Mouse (Mus musculus) neural tube, embryonic 12.5 days (tissue): Measurements from ENCODE around the gene Sept10. TPM values are rescaled to one million over a fixed set of nuclear protein-coding genes. Genes with fewer than 3 reads are reported as not detected.
"Not testable (repeated sequence)": the region's sequence is repeated elsewhere in the genome, so short reads cannot be mapped to it uniquely, and the experiment has no call there.

ENCODE experiments used
- ATAC-seq: fragments of 200-750 bp; cut with Nextera tagmentation; 2 replicates; pipeline ENCODE4 v1.8.0; 2017; ENCODE audit warnings: low read depth, mild to moderate bottlenecking, moderate TSS enrichment, moderate library complexity; ENCODE audit not compliant: low FRiP score
- H3K27ac ChIP-seq: fragments of 300-500 bp; sonication (generic); 2 replicates; pipeline ENCODE4 v1.5.1; 2016
- H3K27me3 ChIP-seq: fragments of 300-500 bp; sonication (generic); replicated peaks from 2 replicates; pipeline ENCODE4 v1.6.1; 2016; ENCODE audit warnings: mild to moderate bottlenecking
- H3K36me3 ChIP-seq: fragments of 300-500 bp; sonication (generic); 2 replicates; pipeline ENCODE4 v1.6.1; 2016; ENCODE audit warnings: mild to moderate bottlenecking
- H3K4me1 ChIP-seq: fragments of 300-500 bp; sonication (generic); 2 replicates; pipeline ENCODE4 v1.6.1; 2016
- H3K4me2 ChIP-seq: fragments of 300-500 bp; sonication (generic); replicated peaks from 2 replicates; pipeline ENCODE4 v1.6.1; 2016; ENCODE audit warnings: mild to moderate bottlenecking
- H3K4me3 ChIP-seq: fragments of 300-500 bp; sonication (generic); 2 replicates; pipeline ENCODE4 v1.5.1; 2016
- H3K9ac ChIP-seq: fragments of 300-500 bp; sonication (generic); 2 replicates; pipeline ENCODE4 v1.6.1; 2016; ENCODE audit warnings: mild to moderate bottlenecking
- H3K9me3 ChIP-seq: fragments of 300-500 bp; sonication (generic); 2 replicates; pipeline ENCODE4 v1.6.1; 2016; ENCODE audit warnings: mild to moderate bottlenecking
- WGBS: fragments of 180-500 bp; shearing (Covaris S2); methylation state at CpG from one replicate; pipeline ENCODE4 v1.1.7; 2016; 5-methylcytosine and 5-hydroxymethylcytosine counted together
- polyA plus RNA-seq: library from polyadenylated mRNA; unstranded; fragments of >200 nt; fragmentation: Nextera tagmentation; extraction: Ambion mirVana; gene quantifications from 2 replicates; pipeline ENCODE4 v1.2.1, GENCODE M21; 2016

Gene Sept10
- polyA plus RNA-seq, 1 experiment from 2014 or later = 26.3 TPM

- Histone ChIP-seq H3K27me3 (no peaks in the 10 kb centered on the region), H3K4me1 (no peaks in the 10 kb centered on the region), H3K9ac (no peak overlapping the region), H3K9me3 (0 out of 2 replicates have a peak, but pooled peaks cover 4% of the 10 kb centered on the region), H3K4me2 (no peak overlapping the region), H3K36me3 (peaks cover 1% of the 10 kb centered on the region; the same call in 1 of the 2 replicates), H3K4me3 (no peak overlapping the region), H3K27ac (no peak overlapping the region)
- no peak for ATAC-seq
- 98% methylated on average over 2 of the region's 2 CpGs for WGBS
Measured at GRCm38 (mm10) chr10:59115691-59116090, 106.0 kb downstream of the Sept10 start.

- no peak overlapping the region for H3K4me3 ChIP-seq
- 0 out of 2 replicates have a peak, but pooled peaks cover 5% of the 10 kb centered on the region for H3K9me3 ChIP-seq
- H3K4me1 ChIP-seq = no peaks in the 10 kb centered on the region
- no peak overlapping the region for H3K9ac ChIP-seq
- no peak overlapping the region for H3K4me2 ChIP-seq
- peaks cover 5% of the 10 kb centered on the region; the same call in 1 of the 2 replicates for H3K36me3 ChIP-seq
- H3K27me3 ChIP-seq = no peaks in the 10 kb centered on the region
- H3K27ac ChIP-seq = no peak overlapping the region
- no peak for ATAC-seq
- WGBS = 70% methylated on average over 15 of the region's 15 CpGs
Measured at GRCm38 (mm10) chr10:59114535-59115291, 106.9 kb downstream of the Sept10 start.

DNA sequence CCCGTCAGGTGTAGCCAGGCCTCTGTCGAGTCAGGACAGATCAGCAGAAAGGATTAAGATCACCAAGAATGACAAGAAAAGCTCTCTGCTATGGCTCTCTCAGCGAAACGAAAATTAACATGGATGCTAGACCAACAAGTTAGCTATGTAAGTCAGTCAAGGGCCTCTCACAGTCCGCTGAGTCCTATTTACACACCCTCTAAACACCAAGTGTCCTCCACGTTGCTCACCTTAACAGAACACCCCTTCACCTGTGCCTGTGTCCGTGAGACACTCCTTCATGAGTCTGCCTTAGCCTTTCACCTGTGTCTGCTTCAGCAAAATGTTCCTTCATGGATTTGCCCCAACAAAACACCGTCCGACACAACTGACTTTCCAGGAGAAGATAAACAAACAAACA lies 108.3 kb downstream of the Sept10 start:
- no peak overlapping the region for H3K4me3 ChIP-seq
- no peak overlapping the region for H3K27ac ChIP-seq
- no peak overlapping the region for H3K9ac ChIP-seq
- no peak overlapping the region for H3K4me2 ChIP-seq
- no peaks in the 10 kb centered on the region for H3K27me3 ChIP-seq
- H3K4me1 ChIP-seq = no peaks in the 10 kb centered on the region
- 0 out of 2 replicates have a peak, but pooled peaks cover 5% of the 10 kb centered on the region for H3K9me3 ChIP-seq
- 89% methylated on average over 9 of the region's 9 CpGs for WGBS
- no peak for ATAC-seq
- H3K36me3 ChIP-seq = peaks cover 5% of the 10 kb centered on the region; the same call in 1 of the 2 replicates

DNA sequence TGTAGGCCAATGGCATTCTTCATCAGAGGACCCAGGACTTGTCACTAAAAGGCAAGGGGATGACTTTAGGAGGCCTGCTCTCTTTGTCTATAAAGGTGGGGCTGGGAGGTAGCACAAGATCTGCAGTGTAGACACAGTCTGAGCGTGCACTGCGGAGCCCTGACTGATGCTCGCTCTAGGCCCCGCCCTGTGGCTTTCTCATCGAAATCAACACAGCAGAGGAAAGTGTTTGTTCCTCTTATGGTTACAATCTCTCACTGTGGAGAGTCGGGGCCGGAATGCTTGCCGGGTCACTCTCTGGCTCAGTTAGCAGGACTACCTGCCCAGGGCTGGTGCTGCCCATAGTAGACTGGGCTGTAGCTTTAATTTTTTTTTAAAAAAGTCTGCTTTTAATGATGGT lies 108.9 kb downstream of the Sept10 start:
- WGBS = 94% methylated on average over 8 of the region's 8 CpGs
- ATAC-seq = no peak
- H3K36me3 ChIP-seq = peaks cover 5% of the 10 kb centered on the region; the same call in 1 of the 2 replicates
- 0 out of 2 replicates have a peak, but pooled peaks cover 5% of the 10 kb centered on the region for H3K9me3 ChIP-seq
- H3K4me2 ChIP-seq = no peak overlapping the region
- no peak overlapping the region for H3K9ac ChIP-seq
- H3K27me3 ChIP-seq = no peaks in the 10 kb centered on the region
- H3K4me3 ChIP-seq = no peak overlapping the region
- H3K4me1 ChIP-seq = no peaks in the 10 kb centered on the region
- H3K27ac ChIP-seq = no peak overlapping the region

GRCm38 (mm10) chr10:59110386-59110785 lies 111.3 kb downstream of the Sept10 start:
- no peaks in the 10 kb centered on the region for H3K27me3 ChIP-seq
- H3K4me1 ChIP-seq = no peaks in the 10 kb centered on the region
- no peak overlapping the region for H3K27ac ChIP-seq
- H3K9me3 ChIP-seq = 0 out of 2 replicates have a peak, but pooled peaks cover 5% of the 10 kb centered on the region
- ATAC-seq = no peak
- 93% methylated on average over 7 of the region's 7 CpGs for WGBS
- no peak overlapping the region for H3K4me2 ChIP-seq
- no peak overlapping the region for H3K4me3 ChIP-seq
- peaks cover 5% of the 10 kb centered on the region; the same call in 1 of the 2 replicates for H3K36me3 ChIP-seq
- H3K9ac ChIP-seq = no peak overlapping the region

DNA sequence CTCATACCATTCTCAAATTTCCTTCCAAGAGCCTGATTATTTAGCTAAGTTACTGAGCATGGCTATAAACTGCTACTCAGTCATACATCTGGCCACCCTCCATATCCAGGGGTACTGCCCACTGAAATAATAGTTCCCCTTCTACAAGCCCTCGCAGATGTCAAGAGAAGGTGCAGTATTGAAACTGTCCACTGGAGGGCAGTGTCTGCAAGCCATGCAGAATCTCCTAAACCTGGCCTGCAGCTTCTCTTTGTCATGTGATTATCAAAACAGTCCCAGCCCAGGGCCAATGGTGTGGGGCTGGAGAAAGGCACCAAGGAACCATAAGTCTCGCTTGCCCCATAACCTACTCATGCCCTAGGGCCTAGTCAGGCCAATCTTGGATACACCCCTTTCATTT lies 112.6 kb downstream of the Sept10 start:
- ATAC-seq = peak; percentile 38; the same call in 1 of the 2 replicates
- Histone ChIP-seq H3K4me1 (no peaks in the 10 kb centered on the region), H3K27ac (no peak overlapping the region), H3K4me2 (no peak overlapping the region), H3K27me3 (no peaks in the 10 kb centered on the region), H3K9ac (no peak overlapping the region), H3K4me3 (no peak overlapping the region), H3K9me3 (0 out of 2 replicates have a peak, but pooled peaks cover 5% of the 10 kb centered on the region), H3K36me3 (peaks cover 5% of the 10 kb centered on the region; the same call in 1 of the 2 replicates)
- WGBS = 52% methylated on average over 2 of the region's 2 CpGs

- H3K4me1 ChIP-seq = no peaks in the 10 kb centered on the region
- H3K4me2 ChIP-seq = no peak overlapping the region
- H3K27ac ChIP-seq = no peak overlapping the region
- no peaks in the 10 kb centered on the region for H3K27me3 ChIP-seq
- peaks cover 5% of the 10 kb centered on the region; the same call in 1 of the 2 replicates for H3K36me3 ChIP-seq
- H3K9me3 ChIP-seq = 0 out of 2 replicates have a peak, but pooled peaks cover 5% of the 10 kb centered on the region
- H3K9ac ChIP-seq = no peak overlapping the region
- no peak for ATAC-seq
- 86% methylated on average over 3 of the region's 3 CpGs for WGBS
- H3K4me3 ChIP-seq = no peak overlapping the region
Measured at GRCm38 (mm10) chr10:59106644-59107043, 115.0 kb downstream of the Sept10 start.

DNA sequence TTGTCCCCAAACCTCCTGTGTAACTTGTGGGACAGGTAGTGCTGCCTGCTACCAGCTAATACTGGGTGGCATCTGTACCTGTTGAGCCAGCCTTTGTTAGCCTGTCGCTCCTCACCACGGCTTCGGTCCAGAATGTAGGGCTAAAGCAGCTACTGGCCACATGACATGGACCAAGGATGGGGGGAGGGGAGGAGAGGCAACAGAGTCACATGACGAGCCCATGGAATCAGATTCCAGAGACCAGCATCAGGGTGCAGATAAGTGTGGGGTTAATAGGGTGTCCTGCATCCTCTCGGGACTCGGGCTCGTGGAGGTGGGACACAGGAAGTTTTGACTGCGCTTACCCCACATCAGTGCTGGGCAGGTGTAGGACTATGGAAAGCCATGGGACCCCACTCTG lies 115.8 kb downstream of the Sept10 start:
- no peak overlapping the region for H3K4me3 ChIP-seq
- WGBS = 87% methylated on average over 8 of the region's 8 CpGs
- no peak overlapping the region for H3K4me2 ChIP-seq
- H3K4me1 ChIP-seq = no peaks in the 10 kb centered on the region
- H3K36me3 ChIP-seq = peaks cover 5% of the 10 kb centered on the region; the same call in 1 of the 2 replicates
- no peaks in the 10 kb centered on the region for H3K27me3 ChIP-seq
- no peak overlapping the region for H3K27ac ChIP-seq
- ATAC-seq = no peak
- H3K9me3 ChIP-seq = 0 out of 2 replicates have a peak, but pooled peaks cover 3% of the 10 kb centered on the region
- no peak overlapping the region for H3K9ac ChIP-seq

- H3K36me3 ChIP-seq = no peaks in the 10 kb centered on the region; the same call in 1 of the 2 replicates
- ATAC-seq = no peak
Measured at GRCm38 (mm10) chr10:59104683-59105082, 117.0 kb downstream of the Sept10 start.

GRCm38 (mm10) chr10:59103076-59103475 lies 118.6 kb downstream of the Sept10 start:
- H3K9me3 ChIP-seq, H3K4me3 ChIP-seq, ATAC-seq, H3K9ac ChIP-seq, H3K27me3 ChIP-seq, H3K36me3 ChIP-seq, H3K4me1 ChIP-seq, H3K27ac ChIP-seq, H3K4me2 ChIP-seq: not testable (repeated sequence)
- WGBS = 86% methylated on average over 5 of the region's 5 CpGs

More at GRCm38 (mm10) chr10:59104683-59105082, 117.0 kb downstream of the Sept10 start:
- no peaks in the 10 kb centered on the region for H3K27me3 ChIP-seq
- no peaks in the 10 kb centered on the region for H3K4me1 ChIP-seq
- no peaks in the 10 kb centered on the region for H3K9me3 ChIP-seq
- H3K9ac ChIP-seq = no peak overlapping the region
- no peak overlapping the region for H3K4me2 ChIP-seq
- H3K4me3 ChIP-seq = no peak overlapping the region
- no peak overlapping the region for H3K27ac ChIP-seq
- 94% methylated on average over 5 of the region's 5 CpGs for WGBS

- H3K4me1 ChIP-seq = peaks cover 42% of the 10 kb centered on the region
- H3K36me3 ChIP-seq = no peaks in the 10 kb centered on the region
- no peaks in the 10 kb centered on the region for H3K9me3 ChIP-seq
- H3K9ac ChIP-seq = no peak overlapping the region
- H3K27ac ChIP-seq = no peak overlapping the region
- H3K4me2 ChIP-seq = no peak overlapping the region
- H3K4me3 ChIP-seq = no peak overlapping the region
- H3K27me3 ChIP-seq = no peaks in the 10 kb centered on the region
- 75% methylated on average over 7 of the region's 7 CpGs for WGBS
- ATAC-seq = no peak
Measured at GRCm38 (mm10) chr10:59091988-59092387, 129.7 kb downstream of the Sept10 start.
